Mouse (Mus musculus): ENCODE measurements around the gene Myct1.

DNA sequence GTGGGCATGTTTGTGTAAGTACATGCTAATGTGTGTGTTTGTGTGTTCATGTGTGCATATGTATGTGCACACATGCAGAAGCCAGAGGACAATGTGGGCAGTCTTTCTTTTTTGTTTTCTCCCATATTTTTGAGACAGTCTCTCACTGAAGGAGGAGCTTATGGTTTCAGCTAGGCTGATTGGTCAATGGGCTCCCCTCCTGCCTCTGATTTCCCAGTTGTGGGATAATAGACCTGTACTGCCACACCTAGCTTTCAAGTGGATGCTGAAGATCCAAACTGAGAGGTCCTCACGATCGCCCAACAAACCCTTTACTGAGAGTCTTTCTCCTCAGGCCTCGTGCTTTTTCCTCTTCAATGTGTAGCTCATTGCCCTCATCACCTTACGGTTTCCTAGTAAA, 31.9 kb upstream of the Myct1 start:
- TF ChIP-seq CTCF (IDR thresholded peaks at IDR 0.05; ENCODE audit: low read depth, low read length) (no peak), POLR2A (IDR thresholded peaks at IDR 0.05; ENCODE audit: extremely low read depth, insufficient read depth, low read length) (no peak)
